Mouse (Mus musculus) MEL (cell line): Measurements from ENCODE around the gene Rnf185.
A peak's percentile ranks its signal among the peaks of the same experiment; 100 is the strongest.

Source experiments
- CTCF ChIP-seq, 3 experiments: IDR thresholded peaks in 2 of 3; conservative IDR thresholded peaks in 1 of 3; 2 replicates each; pipeline ENCODE4 v1.5.1; 2011 to 2012; ENCODE audit warnings: low read length in 3 of 3, low read depth in 2 of 3, mild to moderate bottlenecking in 2 of 3, improper control_type of control experiment in 1 of 3, inconsistent platforms in 1 of 3, mixed read lengths in 1 of 3, moderate library complexity in 1 of 3; ENCODE audit not compliant: control insufficient read depth in 1 of 3, insufficient read depth in 1 of 3, poor library complexity in 1 of 3, severe bottlenecking in 1 of 3
- EP300 ChIP-seq, 2 experiments: IDR thresholded peaks; 2 replicates each; pipeline ENCODE4 v1.6.1; 2011; ENCODE audit warnings: improper control_type of control experiment in 2 of 2, low read length in 2 of 2, low read depth in 1 of 2, mild to moderate bottlenecking in 1 of 2
- ETS1 ChIP-seq: IDR thresholded peaks from 2 replicates; pipeline ENCODE4 v1.6.1; 2012; ENCODE audit warnings: low read depth, mild to moderate bottlenecking, inconsistent platforms, low read length, improper control_type of control experiment, moderate library complexity
- GATA1 ChIP-seq: IDR thresholded peaks from 2 replicates; pipeline ENCODE4 v1.6.1; 2011; ENCODE audit warnings: low read depth, low read length, improper control_type of control experiment
- HCFC1 ChIP-seq: IDR thresholded peaks from 2 replicates; pipeline ENCODE4 v1.6.1; 2012; ENCODE audit warnings: low read depth, mild to moderate bottlenecking, inconsistent platforms, low read length, improper control_type of control experiment, moderate library complexity
- MAX ChIP-seq: IDR thresholded peaks from 2 replicates; pipeline ENCODE4 v1.6.1; 2011; ENCODE audit warnings: low read length, improper control_type of control experiment
- RAD21 ChIP-seq: IDR thresholded peaks from 2 replicates; pipeline ENCODE4 v1.6.1; 2011; ENCODE audit warnings: mild to moderate bottlenecking, low read depth, low read length, improper control_type of control experiment
- ZC3H11A ChIP-seq: IDR thresholded peaks from 2 replicates; pipeline ENCODE4 v1.6.1; 2012; ENCODE audit warnings: low read depth, mild to moderate bottlenecking, inconsistent platforms, low read length, improper control_type of control experiment

DNA sequence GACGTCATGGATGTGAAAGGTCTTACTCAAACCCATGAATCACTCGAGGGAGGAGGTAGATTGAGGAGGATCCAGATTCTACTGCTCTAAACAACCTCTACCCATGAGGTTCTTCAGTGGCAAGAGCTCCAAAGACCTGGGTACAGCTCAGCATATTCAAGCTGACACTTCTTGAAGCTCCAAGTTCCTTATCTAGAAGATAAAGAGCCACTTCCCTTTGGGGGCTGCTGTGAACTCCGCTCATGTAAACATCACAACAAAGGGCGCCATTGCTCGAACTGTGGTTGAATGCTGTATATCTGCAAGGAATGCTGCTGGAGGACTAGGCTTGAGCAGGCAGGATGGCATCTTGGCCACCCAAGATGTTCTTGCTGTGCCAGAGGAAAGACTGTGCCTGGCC is 36.9 kb upstream of the Rnf185 start:
- TF ChIP-seq MAX: no peak
- no peak for TF ChIP-seq CTCF (IDR thresholded peaks at IDR 0.05 in 2 of 3, conservative IDR thresholded peaks at IDR 0.05 in 1 of 3; ENCODE audit: control insufficient read depth in 1 of 3, insufficient read depth in 1 of 3, low read depth in 2 of 3, low read length in 3 of 3, poor library complexity in 1 of 3, severe bottlenecking in 1 of 3)
- peak; percentile 68 to 88; a peak in 3 of 4 replicates for TF ChIP-seq EP300 (IDR thresholded peaks at IDR 0.05; ENCODE audit: low read depth in 1 of 2, low read length in 2 of 2)
- no peak for TF ChIP-seq ZC3H11A
- peak; percentile 95 for TF ChIP-seq GATA1
- no peak for TF ChIP-seq HCFC1
- no peak for TF ChIP-seq RAD21
- TF ChIP-seq ETS1: peak; percentile 65; the same call in 1 of the 2 replicates
